Mouse (Mus musculus): ENCODE measurements around the gene Mgmt. TPM values are rescaled to one million over a fixed set of nuclear protein-coding genes. Genes with fewer than 3 reads are reported as not detected.

Mgmt gene
- polyA plus RNA-seq, 1 experiment = 0.56 TPM

DNA sequence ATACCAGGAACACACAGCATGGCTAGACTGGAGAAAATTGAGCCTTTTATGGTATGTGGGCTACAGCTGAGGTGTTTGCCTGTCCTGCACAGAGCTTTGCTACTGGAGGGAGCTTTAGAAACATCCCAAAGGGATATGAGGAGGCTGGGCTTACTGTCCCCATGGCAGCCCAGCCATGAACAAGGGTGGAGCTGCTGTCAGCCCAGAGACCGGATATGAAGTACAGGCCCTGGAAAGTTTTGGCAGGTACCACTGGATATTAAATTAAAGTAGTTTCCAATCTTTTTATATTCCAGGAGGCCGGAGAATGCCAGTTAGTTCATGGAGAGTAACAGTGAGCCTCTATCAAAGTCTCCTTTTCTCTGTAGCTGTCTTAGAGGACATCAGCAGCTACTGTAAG, 116.0 kb downstream of the Mgmt start:
- H3K27ac ChIP-seq (ENCODE audit: insufficient read depth, low read depth, low read length) = no peak overlapping the region
- no peak overlapping the region for H3K4me3 ChIP-seq (ENCODE audit: low read depth, low read length)
- H3K4me1 ChIP-seq (ENCODE audit: control insufficient read depth, insufficient read depth, insufficient read length, low read length) = no peaks in the 10 kb centered on the region
- WGBS = 83% methylated on average over 2 of the region's 2 CpGs
- no peaks in the 10 kb centered on the region for H3K27me3 ChIP-seq (ENCODE audit: control insufficient read depth, insufficient read depth, low read length)
- TF ChIP-seq POLR2A (IDR thresholded peaks at IDR 0.05; ENCODE audit: low read depth, low read length) = no peak
- TF ChIP-seq CTCF (IDR thresholded peaks at IDR 0.05; ENCODE audit: extremely low read depth, insufficient read length, insufficient replicate concordance, low read depth, low read length) = no peak
- no peaks in the 10 kb centered on the region for H3K36me3 ChIP-seq (ENCODE audit: control insufficient read depth, insufficient read depth, low read length)

DNA sequence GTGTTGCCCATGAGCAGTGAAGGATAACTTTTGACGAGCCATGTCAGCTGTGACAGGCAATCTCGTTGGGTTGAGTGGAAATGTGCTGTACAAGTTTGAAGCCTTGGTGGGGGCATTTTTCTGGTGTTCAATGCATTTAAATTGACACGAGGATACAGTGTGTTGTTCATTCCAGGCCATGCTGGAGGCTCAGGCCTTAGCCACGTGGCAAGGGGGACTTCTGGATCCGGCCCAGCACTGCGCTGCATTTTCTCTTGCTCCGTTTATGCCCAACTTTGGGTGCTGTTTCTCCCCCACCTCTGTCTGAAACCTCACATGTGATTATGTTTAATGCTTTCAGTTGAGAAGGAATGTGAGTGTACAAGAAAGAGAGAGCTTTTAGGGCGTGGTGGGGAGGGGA, 118.3 kb downstream of the Mgmt start:
- TF ChIP-seq CTCF (IDR thresholded peaks at IDR 0.05; ENCODE audit: extremely low read depth, insufficient read length, insufficient replicate concordance, low read depth, low read length) (no peak), POLR2A (IDR thresholded peaks at IDR 0.05; ENCODE audit: low read depth, low read length) (no peak)
- Histone ChIP-seq H3K36me3 (ENCODE audit: control insufficient read depth, insufficient read depth, low read length) (no peaks in the 10 kb centered on the region), H3K4me1 (ENCODE audit: control insufficient read depth, insufficient read depth, insufficient read length, low read length) (no peaks in the 10 kb centered on the region), H3K4me3 (ENCODE audit: low read depth, low read length) (no peak overlapping the region), H3K27me3 (ENCODE audit: control insufficient read depth, insufficient read depth, low read length) (no peaks in the 10 kb centered on the region), H3K27ac (ENCODE audit: insufficient read depth, low read depth, low read length) (no peak overlapping the region)
- 62% methylated on average over 8 of the region's 8 CpGs for WGBS

DNA sequence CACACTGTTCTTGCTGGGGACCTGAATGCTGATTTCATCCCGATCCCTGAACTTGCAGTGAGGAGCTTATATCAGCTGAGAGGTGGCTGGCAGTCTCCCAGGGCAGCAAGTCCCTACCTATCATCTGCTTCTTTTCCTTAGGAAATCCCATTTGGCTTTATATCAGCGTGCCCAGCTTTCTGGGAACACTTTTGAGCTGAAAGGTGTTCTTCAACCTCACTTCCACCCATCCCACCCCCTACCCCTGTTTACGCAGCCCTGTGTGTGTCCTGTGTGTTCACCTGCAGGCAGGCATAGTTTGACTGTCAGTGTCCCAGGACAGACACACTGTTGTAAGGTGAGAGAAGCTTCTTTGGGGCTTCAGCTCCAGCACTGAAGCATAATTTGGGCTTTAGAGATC, 119.0 kb downstream of the Mgmt start:
- Histone ChIP-seq H3K36me3 (ENCODE audit: control insufficient read depth, insufficient read depth, low read length) (no peaks in the 10 kb centered on the region), H3K4me1 (ENCODE audit: control insufficient read depth, insufficient read depth, insufficient read length, low read length) (no peaks in the 10 kb centered on the region), H3K27me3 (ENCODE audit: control insufficient read depth, insufficient read depth, low read length) (no peaks in the 10 kb centered on the region), H3K27ac (ENCODE audit: insufficient read depth, low read depth, low read length) (no peak overlapping the region), H3K4me3 (ENCODE audit: low read depth, low read length) (no peak overlapping the region)
- 52% methylated on average over 3 of the region's 3 CpGs for WGBS
- TF ChIP-seq POLR2A (IDR thresholded peaks at IDR 0.05; ENCODE audit: low read depth, low read length) (no peak), CTCF (IDR thresholded peaks at IDR 0.05; ENCODE audit: extremely low read depth, insufficient read length, insufficient replicate concordance, low read depth, low read length) (no peak)

DNA sequence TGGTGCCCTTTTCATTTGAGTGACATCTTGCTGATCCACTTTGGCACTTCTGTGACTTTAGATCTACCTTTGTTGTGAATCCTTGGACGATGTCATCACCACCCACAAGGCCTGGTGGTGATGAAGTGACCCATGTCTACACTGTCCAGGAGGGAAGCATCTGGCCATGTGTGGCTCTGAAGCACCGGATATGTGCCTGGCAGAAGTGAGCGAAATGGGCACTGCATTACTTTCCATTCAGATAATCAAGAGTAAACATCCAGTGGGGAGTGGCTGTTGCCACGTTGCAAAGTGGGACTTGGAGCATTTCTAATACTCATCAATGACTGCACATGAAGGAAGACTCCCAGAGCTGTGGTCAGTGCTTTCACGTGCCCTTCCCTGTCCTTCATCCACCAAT, 124.2 kb downstream of the Mgmt start:
- TF ChIP-seq POLR2A (IDR thresholded peaks at IDR 0.05; ENCODE audit: low read depth, low read length) (no peak), CTCF (IDR thresholded peaks at IDR 0.05; ENCODE audit: extremely low read depth, insufficient read length, insufficient replicate concordance, low read depth, low read length) (no peak)
- Histone ChIP-seq H3K27me3 (ENCODE audit: control insufficient read depth, insufficient read depth, low read length) (no peaks in the 10 kb centered on the region), H3K4me1 (ENCODE audit: control insufficient read depth, insufficient read depth, insufficient read length, low read length) (no peaks in the 10 kb centered on the region), H3K27ac (ENCODE audit: insufficient read depth, low read depth, low read length) (no peak overlapping the region), H3K36me3 (ENCODE audit: control insufficient read depth, insufficient read depth, low read length) (no peaks in the 10 kb centered on the region), H3K4me3 (ENCODE audit: low read depth, low read length) (no peak overlapping the region)
- WGBS = 76% methylated on average over 5 of the region's 5 CpGs

DNA sequence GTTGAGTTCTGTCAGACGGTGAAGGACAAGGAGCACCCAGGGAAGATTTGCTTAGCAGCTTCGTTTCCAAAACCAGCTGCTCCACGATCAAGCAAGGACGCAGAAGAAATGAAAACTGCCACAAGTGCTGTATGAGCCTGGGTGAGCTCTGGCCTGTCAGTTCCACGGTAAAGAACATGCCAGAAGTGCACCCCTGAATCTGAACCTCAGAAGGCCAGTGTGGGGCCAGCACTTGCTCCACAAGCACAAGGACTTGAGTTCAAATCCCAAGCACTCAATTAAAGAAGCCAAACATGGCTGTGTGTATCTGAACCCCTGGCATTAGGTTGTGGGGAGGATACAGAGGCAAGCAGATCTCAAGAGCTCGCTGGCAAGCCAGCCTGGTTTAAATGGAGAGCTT, 125.8 kb downstream of the Mgmt start:
- no peaks in the 10 kb centered on the region for H3K36me3 ChIP-seq (ENCODE audit: control insufficient read depth, insufficient read depth, low read length)
- TF ChIP-seq CTCF (IDR thresholded peaks at IDR 0.05; ENCODE audit: extremely low read depth, insufficient read length, insufficient replicate concordance, low read depth, low read length) (no peak), POLR2A (IDR thresholded peaks at IDR 0.05; ENCODE audit: low read depth, low read length) (no peak)
- H3K27me3 ChIP-seq (ENCODE audit: control insufficient read depth, insufficient read depth, low read length) = no peaks in the 10 kb centered on the region
- no peaks in the 10 kb centered on the region for H3K4me1 ChIP-seq (ENCODE audit: control insufficient read depth, insufficient read depth, insufficient read length, low read length)
- 88% methylated on average over 6 of the region's 6 CpGs for WGBS
- no peak overlapping the region for H3K27ac ChIP-seq (ENCODE audit: insufficient read depth, low read depth, low read length)
- H3K4me3 ChIP-seq (ENCODE audit: low read depth, low read length) = no peak overlapping the region

DNA sequence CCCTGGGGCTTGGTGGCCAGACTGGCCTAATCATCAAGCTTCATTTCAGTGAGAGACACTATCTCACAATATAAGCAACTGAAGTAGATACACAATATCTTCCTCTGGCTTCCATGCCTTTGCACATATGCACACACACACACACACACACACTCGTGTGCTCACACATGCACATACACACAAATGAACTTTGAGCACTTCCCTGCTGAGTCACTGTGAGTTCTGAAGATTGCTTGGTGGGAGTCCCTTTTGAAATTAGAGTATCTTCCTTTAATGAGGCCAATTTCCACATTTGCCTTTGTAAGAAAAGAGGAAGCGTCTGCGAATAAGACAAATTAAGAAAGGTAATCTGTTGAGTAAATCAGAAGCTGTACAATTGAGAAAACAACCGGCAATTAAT, 136.4 kb downstream of the Mgmt start:
- H3K27ac ChIP-seq (ENCODE audit: insufficient read depth, low read depth, low read length) = no peak overlapping the region
- no peaks in the 10 kb centered on the region for H3K36me3 ChIP-seq (ENCODE audit: control insufficient read depth, insufficient read depth, low read length)
- no peaks in the 10 kb centered on the region for H3K4me1 ChIP-seq (ENCODE audit: control insufficient read depth, insufficient read depth, insufficient read length, low read length)
- WGBS = 86% methylated on average over 4 of the region's 4 CpGs
- no peaks in the 10 kb centered on the region for H3K27me3 ChIP-seq (ENCODE audit: control insufficient read depth, insufficient read depth, low read length)
- no peak overlapping the region for H3K4me3 ChIP-seq (ENCODE audit: low read depth, low read length)
- TF ChIP-seq POLR2A (IDR thresholded peaks at IDR 0.05; ENCODE audit: low read depth, low read length) = no peak
- TF ChIP-seq CTCF (IDR thresholded peaks at IDR 0.05; ENCODE audit: extremely low read depth, insufficient read length, insufficient replicate concordance, low read depth, low read length) = no peak

DNA sequence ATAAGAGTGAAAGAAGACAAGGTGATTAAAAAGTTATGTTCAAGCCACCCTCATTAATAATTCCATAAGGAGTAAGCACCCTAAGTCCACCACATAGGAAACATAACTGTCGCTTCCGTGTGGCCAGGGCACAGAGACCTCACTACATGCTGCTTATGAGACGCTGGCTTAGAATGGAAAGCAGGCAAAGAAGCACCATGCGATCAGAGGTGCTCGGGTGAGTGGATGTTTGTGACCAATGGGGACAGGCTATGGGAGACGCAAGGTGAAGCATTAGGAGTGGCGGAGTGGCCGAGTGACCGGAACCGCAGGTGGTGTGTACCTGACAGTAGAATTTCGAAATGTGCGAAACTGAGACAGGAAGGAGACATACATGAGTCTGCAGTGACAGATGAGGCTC, 138.8 kb downstream of the Mgmt start:
- no peaks in the 10 kb centered on the region for H3K36me3 ChIP-seq (ENCODE audit: control insufficient read depth, insufficient read depth, low read length)
- no peaks in the 10 kb centered on the region for H3K4me1 ChIP-seq (ENCODE audit: control insufficient read depth, insufficient read depth, insufficient read length, low read length)
- no peak overlapping the region for H3K4me3 ChIP-seq (ENCODE audit: low read depth, low read length)
- H3K27ac ChIP-seq (ENCODE audit: insufficient read depth, low read depth, low read length) = no peak overlapping the region
- 96% methylated on average over 12 of the region's 12 CpGs for WGBS
- H3K27me3 ChIP-seq (ENCODE audit: control insufficient read depth, insufficient read depth, low read length) = no peaks in the 10 kb centered on the region
- TF ChIP-seq CTCF (IDR thresholded peaks at IDR 0.05; ENCODE audit: extremely low read depth, insufficient read length, insufficient replicate concordance, low read depth, low read length) = no peak
- no peak for TF ChIP-seq POLR2A (IDR thresholded peaks at IDR 0.05; ENCODE audit: low read depth, low read length)

DNA sequence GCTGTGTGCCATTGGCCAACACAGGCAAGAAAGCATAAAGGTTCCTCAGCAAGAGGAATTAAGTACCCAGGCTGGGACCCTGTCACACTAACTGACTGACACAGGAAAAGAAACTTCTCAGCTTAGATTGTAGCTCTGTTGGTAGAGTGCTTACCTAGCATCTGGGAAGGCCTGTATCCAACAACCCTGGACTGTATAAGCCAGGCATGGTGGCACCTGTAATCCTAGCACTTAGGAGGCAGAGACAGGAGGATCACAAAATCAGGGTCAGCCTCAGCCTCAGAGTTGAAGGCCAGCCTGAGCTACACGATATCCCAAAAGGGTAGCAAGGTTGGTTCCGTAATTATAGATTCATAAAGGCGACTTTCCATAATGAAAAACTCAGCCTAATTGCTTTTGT, 140.6 kb downstream of the Mgmt start:
- 89% methylated on average over 3 of the region's 3 CpGs for WGBS
- Histone ChIP-seq H3K36me3 (ENCODE audit: control insufficient read depth, insufficient read depth, low read length) (no peaks in the 10 kb centered on the region), H3K4me3 (ENCODE audit: low read depth, low read length) (no peak overlapping the region), H3K4me1 (ENCODE audit: control insufficient read depth, insufficient read depth, insufficient read length, low read length) (no peaks in the 10 kb centered on the region), H3K27ac (ENCODE audit: insufficient read depth, low read depth, low read length) (no peak overlapping the region), H3K27me3 (ENCODE audit: control insufficient read depth, insufficient read depth, low read length) (no peaks in the 10 kb centered on the region)
- TF ChIP-seq POLR2A (IDR thresholded peaks at IDR 0.05; ENCODE audit: low read depth, low read length) = no peak
- no peak for TF ChIP-seq CTCF (IDR thresholded peaks at IDR 0.05; ENCODE audit: extremely low read depth, insufficient read length, insufficient replicate concordance, low read depth, low read length)
